ENCODE assay signal across 9 mouse cellular contexts in the genomic region with DNA sequence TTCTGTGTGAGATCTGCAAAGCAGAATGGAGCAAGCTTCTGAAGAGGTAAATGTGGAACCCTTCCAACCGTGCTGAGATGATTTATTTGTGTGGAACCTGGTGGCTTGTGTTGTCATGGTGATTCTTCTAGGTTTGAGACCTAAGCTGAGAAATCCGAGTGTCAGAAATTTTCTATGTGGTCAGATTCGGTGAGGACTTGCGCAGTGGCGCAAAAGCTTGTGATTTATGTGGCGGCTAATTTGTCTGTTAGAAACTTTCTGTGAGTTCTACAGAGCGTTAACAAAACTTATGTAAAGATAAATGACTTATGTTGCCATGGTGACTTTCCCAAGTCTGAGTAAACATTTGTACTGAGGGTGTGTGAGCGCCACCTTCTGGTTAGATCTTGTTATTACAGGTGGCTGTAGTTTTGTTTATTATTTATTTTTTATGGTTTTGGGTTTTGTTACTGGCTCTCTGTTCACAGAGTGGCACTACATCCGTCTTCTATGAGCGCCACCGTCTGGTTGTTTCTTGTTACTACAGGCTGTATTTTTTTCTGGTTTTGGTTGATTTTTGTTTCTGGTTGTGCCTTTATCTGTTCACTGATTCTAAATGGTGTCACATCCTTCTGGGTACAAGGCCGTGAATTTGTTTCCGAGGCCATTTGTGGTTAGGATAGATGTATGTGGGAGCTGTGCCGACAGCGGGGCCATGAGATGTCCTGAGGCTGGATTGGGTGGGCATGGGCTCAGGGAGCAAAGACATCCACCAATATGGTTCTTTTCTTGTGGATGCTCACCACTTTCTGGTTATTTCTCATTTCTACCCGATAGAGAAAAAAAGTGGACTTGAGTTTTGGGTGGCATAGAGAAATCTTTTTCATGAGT. TPM values are rescaled to one million over a fixed set of nuclear protein-coding genes. Genes with fewer than 3 reads are reported as not detected.
DNase-seq lines count a peak whose midpoint lies in the region; ATAC-seq and TF ChIP-seq lines count a peak whose summit lies in the region.
"Had no signal": no experiment of that assay in that cellular context is flagged by ENCODE, and none has a peak within 500 bp of the region (broad histone marks: within the 10 kb centered on the region; RNA-seq: fewer than 3 reads in every experiment).

No protein-coding gene starts in this region.

- WGBS in kidney, embryonic 14.5 days: 39% methylated on average over 16 of the region's 16 CpGs
- 55% methylated on average over 16 of the region's 16 CpGs for WGBS in limb, embryonic 14.5 days

- ATAC-seq in kidney, embryonic 14.5 days (ENCODE audit: low FRiP score, low TSS enrichment): peak; percentile 88
- peak; percentile 32; the same call in 1 of the 2 replicates for ATAC-seq in limb, embryonic 14.5 days (ENCODE audit: low FRiP score, low read depth)

- no peak for TF ChIP-seq POLR2A in brain, embryonic 14.5 days (IDR thresholded peaks at IDR 0.05; ENCODE audit: borderline replicate concordance, extremely low read depth, insufficient read depth, insufficient read length, poor library complexity, severe bottlenecking)
- no peak for TF ChIP-seq POLR2A in limb, embryonic 14.5 days (IDR thresholded peaks at IDR 0.05; ENCODE audit: borderline replicate concordance, extremely low read depth, insufficient read depth, insufficient read length)

- no peak overlapping the region for H3K27ac ChIP-seq in gastrocnemius, adult 2 months
- no peak overlapping the region for H3K27ac ChIP-seq in kidney, embryonic 14.5 days (ENCODE audit: low read depth, low read length)
- no peak overlapping the region for H3K27ac ChIP-seq in limb, embryonic 14.5 days (replicated peaks; ENCODE audit: low read depth, low read length)

- intact Hi-C loops in gastrocnemius, adult 2 months (cut with DNase I): no loop called here

- no peaks in the 10 kb centered on the region for H3K27me3 ChIP-seq in kidney, embryonic 14.5 days (ENCODE audit: control insufficient read depth, insufficient read depth, low read length)
- H3K27me3 ChIP-seq in limb, embryonic 14.5 days (ENCODE audit: control insufficient read depth, insufficient read depth, low read length): no peaks in the 10 kb centered on the region

- no peak for DNase-seq in gastrocnemius, adult 2 months
- DNase-seq in gastrocnemius, adult 18-20 months (ENCODE audit: low spot score): no peak
- peak; percentile 61 for DNase-seq in brain, embryonic 14.5 days (ENCODE audit: low read depth)
- peak; percentile 85 for DNase-seq in forelimb bud, embryonic 11.5 days (ENCODE audit: low read depth, low spot score)
- DNase-seq in limb, embryonic 14.5 days (ENCODE audit: low spot score): peak; percentile 48
- peak; percentile 41 for DNase-seq in ovary, postnatal 14 days (ENCODE audit: low spot score)
- no peak for DNase-seq in urinary bladder, adult 2 months (ENCODE audit: low spot score)

- no peaks in the 10 kb centered on the region for H3K4me1 ChIP-seq in kidney, embryonic 14.5 days (ENCODE audit: control insufficient read depth, insufficient read depth, low read length)
- H3K4me1 ChIP-seq in limb, embryonic 14.5 days (ENCODE audit: control insufficient read depth, insufficient read depth, low read length): no peaks in the 10 kb centered on the region

- no peaks in the 10 kb centered on the region for H3K36me3 ChIP-seq in kidney, embryonic 14.5 days (ENCODE audit: control insufficient read depth, insufficient read depth, low read length)
- H3K36me3 ChIP-seq in limb, embryonic 14.5 days (ENCODE audit: control insufficient read depth, insufficient read depth, low read length): no peaks in the 10 kb centered on the region

- H3K4me2 ChIP-seq in kidney, embryonic 14.5 days (replicated peaks; ENCODE audit: low read depth, low read length): no peak overlapping the region
- H3K4me2 ChIP-seq in limb, embryonic 14.5 days (replicated peaks; ENCODE audit: low read depth, low read length, severe bottlenecking): no peak overlapping the region

- H3K4me3 ChIP-seq in gastrocnemius, adult 2 months: no peak overlapping the region
- no peak overlapping the region for H3K4me3 ChIP-seq in kidney, embryonic 14.5 days (ENCODE audit: low read length)
- no peak overlapping the region for H3K4me3 ChIP-seq in limb, embryonic 14.5 days (replicated peaks; ENCODE audit: low read length)

- no peaks in the 10 kb centered on the region for H3K9me3 ChIP-seq in kidney, embryonic 14.5 days (ENCODE audit: control insufficient read depth, low read length)
- no peaks in the 10 kb centered on the region for H3K9me3 ChIP-seq in limb, embryonic 14.5 days (ENCODE audit: control insufficient read depth, low read length)

- no peak overlapping the region for H3K9ac ChIP-seq in kidney, embryonic 14.5 days (ENCODE audit: low read depth, low read length)
- no peak overlapping the region for H3K9ac ChIP-seq in limb, embryonic 14.5 days (ENCODE audit: low read depth, low read length, severe bottlenecking)

- peak; percentile 55 for TF ChIP-seq CTCF in gastrocnemius, adult 2 months (IDR thresholded peaks at IDR 0.05)
- peak; percentile 51; the same call in 1 of the 2 replicates for TF ChIP-seq CTCF in brain, embryonic 14.5 days (IDR thresholded peaks at IDR 0.05; ENCODE audit: borderline replicate concordance, extremely low read depth, insufficient read depth, insufficient read length)

RNA-seq across cellular contexts. Expression of a gene that starts 29.3 kb away (rescaled TPM):
- total RNA-seq in gastrocnemius, adult 2 months (2021): not detected
- total RNA-seq in gastrocnemius, adult 18-20 months (2021): not detected
- polyA plus RNA-seq in brain, embryonic 14.5 days (2012; rRNA removed): 0.11 TPM in 1 of 2 replicates, not detected in the other
- not detected in 2 replicates for polyA plus RNA-seq in kidney, embryonic 14.5 days (2014; fragmentation: Nextera tagmentation; extraction: Ambion mirVana)
- polyA plus RNA-seq in limb, embryonic 14.5 days (2012; rRNA removed): 0.04 and 0.09 TPM in 2 replicates
- polyA plus RNA-seq in limb, embryonic 14.5 days (2014; fragmentation: Nextera tagmentation; extraction: Ambion mirVana): not detected in 2 replicates
- not detected in 2 replicates for polyA plus RNA-seq in urinary bladder, adult 2 months (2012; rRNA removed)
- polyA plus RNA-seq: heart, embryonic 16.5 days had no signal

Comparison
In these comparisons a context has a peak if more than half of its experiments do, and no peak if none do; other contexts are left out.
1. DNase-seq: peak in brain, embryonic 14.5 days (single experiment), forelimb bud, embryonic 11.5 days (single experiment), limb, embryonic 14.5 days (single experiment) and ovary, postnatal 14 days (single experiment); none in gastrocnemius, adult 2 months (single experiment), gastrocnemius, adult 18-20 months (single experiment) and urinary bladder, adult 2 months (single experiment).